Mouse (Mus musculus): ENCODE measurements around the gene Hoxa7.

GRCm38 (mm10) chr6:52180213-52180710 is 41.4 kb downstream of the Hoxa7 start:
- TF ChIP-seq CTCF (IDR thresholded peaks at IDR 0.05; ENCODE audit: low read depth, low read length) (no peak), POLR2A (IDR thresholded peaks at IDR 0.05; ENCODE audit: borderline replicate concordance, low read depth, low read length) (no peak)
